Mouse (Mus musculus) E14TG2a.4 (cell line): ENCODE data around the gene Lep.

Experiments used
- CTCF ChIP-seq: conservative IDR thresholded peaks from 2 replicates; pipeline ENCODE4 v1.5.1; 2014; ENCODE audit warnings: low read length
- NANOG ChIP-seq: IDR thresholded peaks from 2 replicates; pipeline ENCODE4 v1.6.1; 2014; ENCODE audit warnings: borderline replicate concordance, low read length, mixed read lengths

GRCm38 (mm10) chr6:29072258-29072657 lies 12.2 kb downstream of the Lep start:
- no peak for TF ChIP-seq CTCF
- no peak for TF ChIP-seq NANOG
